Mouse (Mus musculus) lung, postnatal 0 days (tissue): ENCODE data around the gene Gcdh.

Source experiments
- CTCF ChIP-seq: IDR thresholded peaks from 2 replicates; pipeline ENCODE4 v1.5.1; 2016; ENCODE audit warnings: antibody characterized with exemption, mild to moderate bottlenecking
- EP300 ChIP-seq: IDR thresholded peaks from 2 replicates; pipeline ENCODE4 v1.6.1; 2016; ENCODE audit warnings: antibody characterized with exemption, mild to moderate bottlenecking, control low read depth

DNA sequence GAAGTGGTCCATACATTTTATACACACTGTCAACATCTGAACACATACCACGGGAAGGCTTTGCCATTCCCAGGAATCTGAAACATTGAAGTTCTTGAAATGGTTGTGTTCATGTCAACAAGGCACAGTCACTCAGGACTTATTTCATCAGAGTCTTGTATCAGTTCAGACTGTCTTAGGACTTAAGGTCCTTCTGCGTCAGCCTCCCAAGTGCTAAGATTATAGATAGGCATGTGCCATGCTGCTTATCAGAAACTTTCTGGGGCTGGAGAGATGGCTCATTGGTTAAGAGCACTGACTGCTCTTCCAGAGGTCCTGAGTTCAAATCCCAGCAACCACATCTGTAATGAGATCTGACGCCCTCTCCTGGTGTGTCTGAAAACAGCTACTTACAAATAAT lies 19.4 kb downstream of the Gcdh start:
- TF ChIP-seq CTCF, result no peak
- TF ChIP-seq EP300, result no peak
